Mouse (Mus musculus) neural tube, embryonic 11.5 days (tissue): ENCODE measurements around the gene Map10. TPM values are rescaled to one million over a fixed set of nuclear protein-coding genes. Genes with fewer than 3 reads are reported as not detected.

Experiments
- ATAC-seq: fragments of 200-750 bp; cut with Nextera tagmentation; 2 replicates; pipeline ENCODE4 v1.8.0; 2017; ENCODE audit warnings: moderate number of reproducible peaks, mild to moderate bottlenecking, moderate TSS enrichment, moderate library complexity; ENCODE audit not compliant: insufficient read depth, low FRiP score, low TSS enrichment
- DNase-seq: peaks from one replicate; pipeline ENCODE4 v3.0.0-alpha.2; 2015; ENCODE audit warnings: low spot score
- H3K27ac ChIP-seq: fragments of 300-500 bp; sonication (generic); 2 replicates; pipeline ENCODE4 v1.5.1; 2014; ENCODE audit warnings: low read depth, mild to moderate bottlenecking, low read length
- H3K27me3 ChIP-seq: fragments of 300-500 bp; sonication (generic); 2 replicates; pipeline ENCODE4 v1.6.1; 2014; ENCODE audit warnings: mild to moderate bottlenecking, low read length, mixed read lengths; ENCODE audit not compliant: control insufficient read depth, insufficient read depth
- H3K36me3 ChIP-seq: fragments of 300-500 bp; sonication (generic); 2 replicates; pipeline ENCODE4 v1.6.1; 2014; ENCODE audit warnings: mild to moderate bottlenecking, low read length, moderate library complexity, mixed read lengths; ENCODE audit not compliant: control insufficient read depth, insufficient read depth
- H3K4me1 ChIP-seq: fragments of 300-500 bp; sonication (generic); 2 replicates; pipeline ENCODE4 v1.6.1; 2014; ENCODE audit warnings: low read length, mixed read lengths; ENCODE audit not compliant: control insufficient read depth, insufficient read depth
- H3K4me2 ChIP-seq: fragments of 300-500 bp; sonication (generic); 2 replicates; pipeline ENCODE4 v1.6.1; 2014; ENCODE audit warnings: low read depth, mild to moderate bottlenecking, moderate library complexity
- H3K4me3 ChIP-seq: fragments of 300-500 bp; sonication (generic); 2 replicates; pipeline ENCODE4 v1.5.1; 2014; ENCODE audit warnings: low read depth, low read length
- H3K9ac ChIP-seq: fragments of 300-500 bp; sonication (generic); 2 replicates; pipeline ENCODE4 v1.6.1; 2014; ENCODE audit warnings: mild to moderate bottlenecking, low read length
- H3K9me3 ChIP-seq: fragments of 300-500 bp; sonication (generic); 2 replicates; pipeline ENCODE4 v1.6.1; 2016; ENCODE audit warnings: low read length; ENCODE audit not compliant: control insufficient read depth
- WGBS: fragments of 180-500 bp; shearing (Covaris S2); extraction: QIAGEN DNeasy Blood & Tissue Kit; methylation state at CpG from one replicate; pipeline ENCODE4 v1.1.7; 2014; 5-methylcytosine and 5-hydroxymethylcytosine counted together
- polyA plus RNA-seq: library from polyadenylated mRNA; unstranded; fragments of >200 nt; fragmentation: Nextera tagmentation; extraction: Ambion mirVana; gene quantifications from 2 replicates; pipeline ENCODE4 v1.2.1, GENCODE M21; 2014

The Map10 gene
- polyA plus RNA-seq, 1 experiment from 2014 or later: 10.2 TPM

GRCm38 (mm10) chr8:125692447-125692846 lies 22.8 kb downstream of the Map10 start:
- WGBS: 81% methylated on average over 5 of the region's 5 CpGs
- H3K36me3 ChIP-seq: no peaks in the 10 kb centered on the region
- no peak for ATAC-seq
- no peak overlapping the region for H3K4me2 ChIP-seq
- no peaks in the 10 kb centered on the region for H3K9me3 ChIP-seq
- no peaks in the 10 kb centered on the region for H3K4me1 ChIP-seq
- H3K9ac ChIP-seq: no peak overlapping the region
- H3K4me3 ChIP-seq: no peak overlapping the region
- no peaks in the 10 kb centered on the region for H3K27me3 ChIP-seq
- H3K27ac ChIP-seq: no peak overlapping the region
- DNase-seq: no peak

- Histone ChIP-seq H3K9ac (no peak overlapping the region), H3K9me3 (no peaks in the 10 kb centered on the region), H3K36me3 (no peaks in the 10 kb centered on the region), H3K27me3 (no peaks in the 10 kb centered on the region), H3K4me3 (no peak overlapping the region), H3K27ac (no peak overlapping the region), H3K4me2 (no peak overlapping the region), H3K4me1 (no peaks in the 10 kb centered on the region)
- 83% methylated on average over 3 of the region's 3 CpGs for WGBS
- ATAC-seq (no peak), DNase-seq (no peak)
These were observed 23.6 kb downstream of the Map10 start for GRCm38 (mm10) chr8:125693197-125693596.

- 92% methylated on average over 6 of the region's 6 CpGs for WGBS
- H3K4me1 ChIP-seq: no peaks in the 10 kb centered on the region
- no peak overlapping the region for H3K4me2 ChIP-seq
- no peak overlapping the region for H3K9ac ChIP-seq
- H3K27ac ChIP-seq: no peak overlapping the region
- H3K4me3 ChIP-seq: no peak overlapping the region
- no peaks in the 10 kb centered on the region for H3K36me3 ChIP-seq
- ATAC-seq (no peak), DNase-seq (no peak)
- H3K27me3 ChIP-seq: no peaks in the 10 kb centered on the region
- no peaks in the 10 kb centered on the region for H3K9me3 ChIP-seq
These were observed 26.3 kb downstream of the Map10 start for GRCm38 (mm10) chr8:125695951-125696350.

GRCm38 (mm10) chr8:125699391-125700025 lies 29.9 kb downstream of the Map10 start:
- WGBS: 65% methylated on average over 6 of the region's 6 CpGs
- Histone ChIP-seq H3K9ac (no peak overlapping the region), H3K9me3 (no peaks in the 10 kb centered on the region), H3K27ac (no peak overlapping the region), H3K27me3 (no peaks in the 10 kb centered on the region), H3K36me3 (no peaks in the 10 kb centered on the region), H3K4me1 (0 out of 2 replicates have a peak, but pooled peaks cover 2% of the 10 kb centered on the region), H3K4me2 (no peak overlapping the region), H3K4me3 (no peak overlapping the region)
- DNase-seq: no peak
- no peak for ATAC-seq

GRCm38 (mm10) chr8:125700407-125700806 lies 30.8 kb downstream of the Map10 start:
- H3K9me3 ChIP-seq: no peaks in the 10 kb centered on the region
- H3K36me3 ChIP-seq: no peaks in the 10 kb centered on the region
- H3K9ac ChIP-seq: no peak overlapping the region
- ATAC-seq (no peak), DNase-seq (no peak)
- H3K4me3 ChIP-seq: no peak overlapping the region
- H3K4me1 ChIP-seq: 0 out of 2 replicates have a peak, but pooled peaks cover 2% of the 10 kb centered on the region
- H3K27ac ChIP-seq: no peak overlapping the region
- H3K27me3 ChIP-seq: no peaks in the 10 kb centered on the region
- 75% methylated on average over 7 of the region's 7 CpGs for WGBS
- no peak overlapping the region for H3K4me2 ChIP-seq

GRCm38 (mm10) chr8:125702868-125703473 lies 33.4 kb downstream of the Map10 start:
- no peak for ATAC-seq
- Histone ChIP-seq H3K4me3 (no peak overlapping the region), H3K36me3 (no peaks in the 10 kb centered on the region), H3K4me2 (no peak overlapping the region), H3K4me1 (0 out of 2 replicates have a peak, but pooled peaks cover 2% of the 10 kb centered on the region), H3K9me3 (no peaks in the 10 kb centered on the region), H3K27ac (no peak overlapping the region), H3K9ac (no peak overlapping the region), H3K27me3 (no peaks in the 10 kb centered on the region)
- no peak for DNase-seq
- WGBS: 69% methylated on average over 15 of the region's 15 CpGs

- no peak overlapping the region for H3K4me2 ChIP-seq
- 0 out of 2 replicates have a peak, but pooled peaks cover 2% of the 10 kb centered on the region for H3K4me1 ChIP-seq
- H3K4me3 ChIP-seq: no peak overlapping the region
- no peak overlapping the region for H3K9ac ChIP-seq
- H3K27ac ChIP-seq: no peak overlapping the region
- no peak for ATAC-seq
- no peaks in the 10 kb centered on the region for H3K27me3 ChIP-seq
- DNase-seq: no peak
- 93% methylated on average over 6 of the region's 6 CpGs for WGBS
- H3K9me3 ChIP-seq: no peaks in the 10 kb centered on the region
- H3K36me3 ChIP-seq: no peaks in the 10 kb centered on the region
These were observed 34.8 kb downstream of the Map10 start for GRCm38 (mm10) chr8:125704434-125704833.

GRCm38 (mm10) chr8:125705816-125706215 lies 36.2 kb downstream of the Map10 start:
- Histone ChIP-seq H3K9ac (no peak overlapping the region), H3K27ac (no peak overlapping the region), H3K36me3 (no peaks in the 10 kb centered on the region), H3K9me3 (no peaks in the 10 kb centered on the region), H3K4me2 (no peak overlapping the region), H3K4me1 (0 out of 2 replicates have a peak, but pooled peaks cover 2% of the 10 kb centered on the region), H3K4me3 (no peak overlapping the region), H3K27me3 (no peaks in the 10 kb centered on the region)
- no peak for DNase-seq
- ATAC-seq: no peak
- WGBS: 93% methylated on average over 7 of the region's 7 CpGs

GRCm38 (mm10) chr8:125709171-125709570 lies 39.6 kb downstream of the Map10 start:
- H3K4me3 ChIP-seq: no peak overlapping the region
- H3K36me3 ChIP-seq: no peaks in the 10 kb centered on the region
- H3K4me2 ChIP-seq: no peak overlapping the region
- no peaks in the 10 kb centered on the region for H3K9me3 ChIP-seq
- no peaks in the 10 kb centered on the region for H3K27me3 ChIP-seq
- no peak overlapping the region for H3K9ac ChIP-seq
- H3K4me1 ChIP-seq: no peaks in the 10 kb centered on the region
- 87% methylated on average over 5 of the region's 5 CpGs for WGBS
- DNase-seq (no peak), ATAC-seq (no peak)
- no peak overlapping the region for H3K27ac ChIP-seq
